Mouse (Mus musculus) intestine, postnatal 0 days (tissue): ENCODE results near the gene Slc6a20b. TPM values are rescaled to one million over a fixed set of nuclear protein-coding genes. Genes with fewer than 3 reads are reported as not detected.

Experiments
- ATAC-seq: fragments of 200-750 bp; cut with Nextera tagmentation; 2 replicates; pipeline ENCODE4 v1.8.0; 2017; ENCODE audit warnings: mild to moderate bottlenecking, moderate TSS enrichment, moderate library complexity
- H3K27ac ChIP-seq: fragments of 300-500 bp; sonication (generic); 2 replicates; pipeline ENCODE4 v1.5.1; 2014; ENCODE audit warnings: mild to moderate bottlenecking, low read depth, low read length, moderate library complexity
- H3K27me3 ChIP-seq: fragments of 300-500 bp; sonication (generic); replicated peaks from 2 replicates; pipeline ENCODE4 v1.6.1; 2014; ENCODE audit warnings: low read length, mixed read lengths; ENCODE audit not compliant: control insufficient read depth, insufficient read depth
- H3K36me3 ChIP-seq: fragments of 300-500 bp; sonication (generic); 2 replicates; pipeline ENCODE4 v1.6.1; 2014; ENCODE audit warnings: mild to moderate bottlenecking, moderate library complexity; ENCODE audit not compliant: control insufficient read depth, insufficient read depth
- H3K4me1 ChIP-seq: fragments of 300-500 bp; sonication (generic); replicated peaks from 2 replicates; pipeline ENCODE4 v1.6.1; 2014; ENCODE audit warnings: antibody characterized with exemption, low read length, mixed read lengths; ENCODE audit not compliant: control insufficient read depth, insufficient read depth
- H3K4me2 ChIP-seq: fragments of 300-500 bp; sonication (generic); replicated peaks from 2 replicates; pipeline ENCODE4 v1.6.1; 2014; ENCODE audit warnings: low read depth, mild to moderate bottlenecking, moderate library complexity
- H3K4me3 ChIP-seq: fragments of 300-500 bp; sonication (generic); 2 replicates; pipeline ENCODE4 v1.5.1; 2014; ENCODE audit warnings: low read depth, low read length
- H3K9ac ChIP-seq: fragments of 300-500 bp; sonication (generic); 2 replicates; pipeline ENCODE4 v1.6.1; 2014; ENCODE audit warnings: mild to moderate bottlenecking, low read depth, low read length
- H3K9me3 ChIP-seq: fragments of 300-500 bp; sonication (generic); 2 replicates; pipeline ENCODE4 v1.6.1; 2016; ENCODE audit warnings: mixed run types; ENCODE audit not compliant: control insufficient read depth
- CTCF ChIP-seq: sonication (generic); IDR thresholded peaks from 2 replicates; pipeline ENCODE4 v1.5.1; 2016; ENCODE audit warnings: low read depth, mild to moderate bottlenecking, control low read depth, antibody characterized with exemption, moderate library complexity
- WGBS: fragments of 180-500 bp; shearing (Covaris S2); extraction: QIAGEN DNeasy Blood & Tissue Kit; methylation state at CpG from one replicate; pipeline ENCODE4 v1.1.7; 2014; 5-methylcytosine and 5-hydroxymethylcytosine counted together
- polyA plus RNA-seq: library from polyadenylated mRNA; unstranded; fragments of >200 nt; fragmentation: Nextera tagmentation; extraction: Ambion mirVana; gene quantifications from 2 replicates; pipeline ENCODE4 v1.2.1, GENCODE M21; 2015

Gene Slc6a20b
- polyA plus RNA-seq, 1 experiment from 2014 or later, result 0.17 TPM

GRCm38 (mm10) chr9:123636771-123637170 lies 4.4 kb upstream of the Slc6a20b start:
- 70% methylated on average over 5 of the region's 5 CpGs for WGBS
- no peak overlapping the region for H3K4me3 ChIP-seq
- ATAC-seq, result no peak
- H3K9ac ChIP-seq, result no peak overlapping the region
- no peaks in the 10 kb centered on the region for H3K9me3 ChIP-seq
- peaks cover 3% of the 10 kb centered on the region; the same call in 1 of the 2 replicates for H3K4me1 ChIP-seq
- TF ChIP-seq CTCF, result no peak
- 0 out of 2 replicates have a peak, but pooled peaks cover 4% of the 10 kb centered on the region for H3K36me3 ChIP-seq
- H3K27ac ChIP-seq, result no peak overlapping the region
- no peak overlapping the region for H3K4me2 ChIP-seq
- H3K27me3 ChIP-seq, result no peaks in the 10 kb centered on the region

GRCm38 (mm10) chr9:123632993-123633392 lies 628 bp upstream of the Slc6a20b start:
- WGBS, result 77% methylated on average over 3 of the region's 3 CpGs
- no peak overlapping the region for H3K4me2 ChIP-seq
- no peaks in the 10 kb centered on the region for H3K9me3 ChIP-seq
- no peak overlapping the region for H3K4me3 ChIP-seq
- H3K36me3 ChIP-seq, result 0 out of 2 replicates have a peak, but pooled peaks cover 4% of the 10 kb centered on the region
- H3K27me3 ChIP-seq, result no peaks in the 10 kb centered on the region
- no peak for ATAC-seq
- H3K27ac ChIP-seq, result no peak overlapping the region
- H3K9ac ChIP-seq, result no peak overlapping the region
- H3K4me1 ChIP-seq, result peaks cover 3% of the 10 kb centered on the region; the same call in 1 of the 2 replicates
- no peak for TF ChIP-seq CTCF

- Histone ChIP-seq H3K27me3 (no peaks in the 10 kb centered on the region), H3K9ac (no peak overlapping the region), H3K4me2 (no peak overlapping the region), H3K4me3 (no peak overlapping the region), H3K27ac (no peak overlapping the region), H3K9me3 (no peaks in the 10 kb centered on the region), H3K36me3 (0 out of 2 replicates have a peak, but pooled peaks cover 1% of the 10 kb centered on the region), H3K4me1 (peaks cover 3% of the 10 kb centered on the region; the same call in 1 of the 2 replicates)
- WGBS, result 85% methylated on average over 3 of the region's 3 CpGs
- TF ChIP-seq CTCF, result no peak
- ATAC-seq, result no peak
These were observed 699 bp downstream of the Slc6a20b start for GRCm38 (mm10) chr9:123631666-123632065.

GRCm38 (mm10) chr9:123625821-123626220 lies 6.5 kb downstream of the Slc6a20b start:
- TF ChIP-seq CTCF, result no peak
- H3K27ac ChIP-seq, result no peak overlapping the region
- H3K9ac ChIP-seq, result no peak overlapping the region
- H3K27me3 ChIP-seq, result no peaks in the 10 kb centered on the region
- H3K36me3 ChIP-seq, result no peaks in the 10 kb centered on the region
- no peaks in the 10 kb centered on the region for H3K9me3 ChIP-seq
- H3K4me1 ChIP-seq, result peaks cover 6% of the 10 kb centered on the region; the same call in 1 of the 2 replicates
- no peak for ATAC-seq
- H3K4me2 ChIP-seq, result no peak overlapping the region
- no peak overlapping the region for H3K4me3 ChIP-seq
- WGBS, result 92% methylated on average over 11 of the region's 11 CpGs

- Histone ChIP-seq H3K4me2 (no peak overlapping the region), H3K4me3 (no peak overlapping the region), H3K27ac (no peak overlapping the region), H3K9ac (no peak overlapping the region), H3K36me3 (no peaks in the 10 kb centered on the region), H3K9me3 (no peaks in the 10 kb centered on the region), H3K27me3 (no peaks in the 10 kb centered on the region), H3K4me1 (peaks cover 6% of the 10 kb centered on the region; the same call in 1 of the 2 replicates)
- TF ChIP-seq CTCF, result no peak
- 86% methylated on average over 2 of the region's 2 CpGs for whole genome bisulfite sequencing
- no peak for ATAC-seq
These were observed 7.6 kb downstream of the Slc6a20b start for GRCm38 (mm10) chr9:123624741-123625140.

- Histone ChIP-seq H3K27ac (no peak overlapping the region), H3K36me3 (no peaks in the 10 kb centered on the region), H3K4me3 (no peak overlapping the region), H3K27me3 (no peaks in the 10 kb centered on the region), H3K9me3 (no peaks in the 10 kb centered on the region), H3K4me2 (peak overlapping the region; percentile 33), H3K9ac (no peak overlapping the region), H3K4me1 (peaks cover 6% of the 10 kb centered on the region; the same call in 1 of the 2 replicates)
- ATAC-seq, result peak; percentile 85
- WGBS, result 43% methylated on average over 5 of the region's 5 CpGs
- TF ChIP-seq CTCF, result no peak
These were observed 11.9 kb downstream of the Slc6a20b start for GRCm38 (mm10) chr9:123620311-123621098.
